Mouse (Mus musculus) R1 (cell line): ENCODE results near the gene Cyp26a1.

Experiments
- DNase-seq: peaks from one replicate; pipeline ENCODE4 v3.0.0-alpha.2; 2018; ENCODE audit warnings: low read depth, low spot score

Cyp26a1 gene

GRCm38 (mm10) chr19:37697651-37698272 lies at the start of gene Cyp26a1:
Gene Cyp26a1, plus strand, starts transcription at chr19:37697798.
- peak; percentile 56 for DNase-seq

- peak; percentile 34 for DNase-seq
Measured at GRCm38 (mm10) chr19:37647994-37648393, 49.6 kb upstream of the Cyp26a1 start.

DNA sequence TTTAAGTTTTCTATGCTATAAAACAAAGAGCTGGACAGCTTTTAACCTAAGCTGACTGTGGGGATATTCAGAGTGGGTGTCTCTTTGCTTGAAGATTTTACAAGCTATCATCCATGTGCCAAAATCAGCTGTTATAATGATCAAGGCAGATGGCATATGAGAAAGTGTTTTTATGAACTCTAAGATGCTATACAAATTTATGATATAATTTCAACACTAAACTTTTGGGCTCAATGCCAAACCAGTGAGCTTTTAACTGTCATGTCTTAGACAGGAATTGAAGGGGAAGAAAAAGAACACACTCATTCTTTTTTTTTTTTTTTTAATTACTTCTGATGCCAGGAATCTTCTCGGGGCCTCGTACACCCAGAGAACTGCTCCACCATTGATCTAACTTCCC lies 47.1 kb upstream of the Cyp26a1 start:
- DNase-seq: no peak

DNA sequence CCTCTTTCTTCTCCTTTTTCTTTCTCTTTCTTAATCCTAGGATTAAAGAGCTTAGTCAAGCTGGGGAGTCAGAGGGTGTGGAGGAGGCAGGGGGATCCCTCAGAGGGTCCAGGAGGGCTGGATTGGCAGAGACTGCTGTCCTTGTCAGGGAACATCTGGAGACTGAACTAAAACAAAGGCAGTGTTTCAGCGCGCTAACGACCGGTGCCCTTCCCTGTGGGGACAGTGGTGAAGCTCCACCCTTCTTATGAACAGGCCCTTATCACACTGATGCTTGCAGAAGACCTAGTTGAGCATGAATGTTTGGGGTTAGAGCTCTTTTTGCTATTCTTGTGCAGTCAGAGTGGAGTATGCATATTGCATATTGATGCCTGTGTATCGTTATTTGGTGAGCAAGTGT lies 43.6 kb upstream of the Cyp26a1 start:
- DNase-seq: no peak

GRCm38 (mm10) chr19:37656441-37656840 lies 41.2 kb upstream of the Cyp26a1 start:
- no peak for DNase-seq

GRCm38 (mm10) chr19:37665256-37665655 lies 32.3 kb upstream of the Cyp26a1 start:
- no peak for DNase-seq

DNA sequence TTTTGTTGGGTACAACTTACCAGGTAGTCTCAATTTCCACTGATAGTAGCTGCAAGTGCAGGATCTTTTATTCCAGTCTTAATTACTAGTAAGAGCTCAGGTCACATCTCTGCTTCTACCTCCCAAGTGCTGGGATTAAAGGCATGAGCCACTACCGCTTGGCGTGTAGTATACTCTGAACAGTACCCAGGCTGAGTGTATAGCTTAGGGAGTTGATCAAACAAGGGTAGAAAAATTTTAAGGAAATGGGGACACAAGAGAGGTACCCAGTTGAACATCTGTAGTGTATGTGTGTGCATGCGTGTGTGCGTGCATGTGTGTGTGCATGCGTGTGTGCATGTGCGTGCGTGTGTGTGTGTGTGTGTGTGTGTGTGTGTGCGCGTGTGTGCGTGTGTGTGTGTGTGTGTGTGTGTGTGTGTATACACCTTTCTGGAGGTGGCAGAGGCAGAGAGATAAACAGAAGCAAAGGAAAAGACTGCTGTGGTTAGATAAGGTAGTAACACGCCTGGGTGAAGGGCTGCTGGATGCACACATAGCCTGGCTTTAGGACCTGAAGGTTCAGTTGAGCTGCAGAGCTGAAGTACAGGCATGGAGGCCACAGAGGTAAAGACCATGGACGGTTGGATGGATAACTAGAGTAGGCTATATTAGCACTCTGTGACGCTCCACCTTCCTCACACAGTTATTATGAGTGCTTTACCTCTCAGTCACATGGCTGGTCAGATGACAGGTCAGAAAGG lies 29.6 kb upstream of the Cyp26a1 start:
- no peak for DNase-seq

DNA sequence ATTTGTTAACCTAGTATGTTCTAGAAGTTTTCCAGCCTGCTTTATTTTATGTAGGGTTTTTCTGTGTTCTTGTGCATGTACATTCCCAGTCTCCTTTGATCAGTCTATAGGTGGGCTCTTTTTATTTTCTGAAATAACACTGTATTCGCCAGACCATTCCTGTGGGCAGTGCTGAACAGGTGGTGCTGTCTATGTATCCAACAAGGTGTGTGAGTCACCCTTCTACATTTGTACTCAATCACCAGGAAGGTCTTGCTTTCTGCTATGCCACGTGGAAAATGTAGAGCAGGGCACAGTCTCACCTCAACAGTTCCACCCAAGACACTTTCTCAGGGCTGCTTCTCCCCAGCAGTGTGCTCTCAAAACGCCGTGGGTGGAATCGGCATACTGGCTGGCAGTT lies 28.9 kb upstream of the Cyp26a1 start:
- DNase-seq: no peak

DNA sequence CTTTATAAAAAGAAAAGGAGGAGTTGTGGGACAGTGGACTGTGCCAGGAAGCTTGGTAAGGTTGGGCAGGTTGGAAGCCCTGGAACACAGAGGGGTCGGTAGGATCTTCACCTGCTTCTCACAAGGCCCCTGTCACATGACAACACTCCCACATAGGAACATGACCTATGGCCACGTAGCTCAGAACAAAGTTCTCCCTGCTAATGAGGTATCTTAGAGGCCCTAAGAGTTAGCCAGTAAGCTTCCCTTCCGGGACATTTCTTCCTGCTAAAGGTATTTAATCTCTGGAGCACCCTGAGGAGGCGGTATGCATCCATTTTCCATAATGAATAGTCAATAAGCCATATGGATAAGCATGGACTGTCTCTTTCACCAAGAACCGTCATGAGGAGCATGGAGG lies 28.1 kb upstream of the Cyp26a1 start:
- DNase-seq: no peak

- no peak for DNase-seq
Measured at GRCm38 (mm10) chr19:37673393-37673792, 24.2 kb upstream of the Cyp26a1 start.

DNA sequence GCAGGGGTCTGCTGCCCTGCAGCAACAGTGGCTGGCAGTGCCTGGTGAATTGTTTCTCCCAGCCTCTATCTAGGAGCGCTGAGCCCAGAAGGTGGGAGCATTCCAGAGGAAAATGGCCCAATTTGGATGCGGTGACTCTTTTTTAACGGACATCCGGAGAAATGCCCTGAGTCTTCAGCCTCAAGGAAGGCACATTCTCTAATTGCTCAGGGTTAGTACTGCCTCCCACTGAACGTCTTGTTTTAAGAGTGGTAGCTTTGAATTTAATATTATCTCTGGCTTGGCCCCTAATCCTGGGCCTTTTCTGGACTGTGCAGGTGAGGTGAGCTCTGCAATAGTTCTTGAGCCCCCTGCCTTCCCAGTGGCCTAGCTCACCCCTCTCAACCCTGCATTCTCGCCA lies 12.3 kb upstream of the Cyp26a1 start, which contains the start of gene Cyp26c1:
Gene Cyp26c1 (plus strand): TSS at position 301 of the 400 bp plus-strand sequence.
- no peak for DNase-seq

GRCm38 (mm10) chr19:37686347-37686746 lies 11.3 kb upstream of the Cyp26a1 start:
- peak; percentile 44 for DNase-seq

DNA sequence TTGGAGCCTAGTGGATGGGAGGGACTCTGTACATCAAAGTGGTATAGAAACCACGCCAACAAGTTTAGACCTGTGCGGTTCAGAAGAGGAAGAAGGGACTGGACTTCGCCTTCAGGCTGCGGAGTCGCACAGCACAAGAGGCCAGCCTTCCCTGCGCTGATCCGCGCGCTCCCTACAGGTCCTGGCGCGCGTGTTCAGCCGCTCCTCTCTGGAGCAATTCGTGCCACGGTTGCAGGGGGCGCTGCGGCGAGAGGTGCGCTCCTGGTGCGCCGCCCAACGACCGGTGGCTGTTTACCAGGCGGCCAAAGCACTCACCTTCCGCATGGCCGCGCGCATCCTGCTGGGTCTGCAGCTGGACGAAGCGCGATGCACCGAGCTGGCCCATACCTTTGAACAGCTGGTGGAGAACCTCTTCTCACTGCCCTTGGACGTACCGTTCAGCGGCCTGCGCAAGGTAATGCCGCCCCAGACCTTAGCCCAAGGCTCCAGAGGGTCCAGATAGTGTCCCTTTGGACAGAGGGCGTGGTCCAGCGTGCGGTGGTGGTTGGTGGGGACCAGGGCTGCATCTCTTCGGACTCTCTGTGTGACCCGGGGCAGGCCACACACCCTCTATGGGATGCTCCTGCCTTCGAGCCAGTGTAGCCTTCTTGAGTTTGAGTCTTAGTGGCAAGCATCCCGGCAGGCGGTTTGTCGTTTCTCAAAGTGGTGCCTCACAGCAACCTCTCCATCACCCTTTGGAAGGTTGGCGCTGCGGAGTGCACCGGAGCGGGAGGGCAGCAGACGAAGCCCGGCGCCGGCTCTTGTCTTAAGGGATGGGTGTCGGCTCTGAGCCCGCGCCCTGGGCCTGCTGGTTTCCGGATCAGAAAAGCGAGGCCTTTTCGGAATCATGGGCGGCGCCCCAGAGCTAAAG lies 10.4 kb upstream of the Cyp26a1 start:
- DNase-seq: peak; percentile 76

GRCm38 (mm10) chr19:37689478-37689877 lies 8.1 kb upstream of the Cyp26a1 start:
- no peak for DNase-seq

GRCm38 (mm10) chr19:37690716-37691115 lies 6.9 kb upstream of the Cyp26a1 start:
- DNase-seq: peak; percentile 76

GRCm38 (mm10) chr19:37692879-37693278 lies 4.7 kb upstream of the Cyp26a1 start:
- DNase-seq: peak; percentile 47

DNA sequence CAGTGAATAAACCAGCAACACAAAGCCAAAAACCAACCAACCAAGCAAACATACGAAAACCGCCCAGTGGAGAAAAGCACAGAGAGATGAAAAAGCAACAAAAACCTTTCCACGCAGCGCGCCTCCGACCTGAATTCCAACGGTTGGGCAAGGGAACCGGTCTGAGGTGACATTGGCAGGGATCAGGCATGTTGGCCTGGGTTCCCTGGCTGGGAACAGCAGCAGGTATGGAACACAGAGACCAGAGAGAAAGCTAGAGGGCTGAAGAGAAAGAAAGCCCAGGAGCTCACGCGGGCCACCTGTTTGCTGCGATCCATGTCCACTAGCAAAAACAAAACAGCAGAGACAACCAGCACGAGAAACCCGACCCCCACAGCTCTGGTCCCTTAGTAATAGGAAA lies 2.5 kb upstream of the Cyp26a1 start:
- DNase-seq: no peak

DNA sequence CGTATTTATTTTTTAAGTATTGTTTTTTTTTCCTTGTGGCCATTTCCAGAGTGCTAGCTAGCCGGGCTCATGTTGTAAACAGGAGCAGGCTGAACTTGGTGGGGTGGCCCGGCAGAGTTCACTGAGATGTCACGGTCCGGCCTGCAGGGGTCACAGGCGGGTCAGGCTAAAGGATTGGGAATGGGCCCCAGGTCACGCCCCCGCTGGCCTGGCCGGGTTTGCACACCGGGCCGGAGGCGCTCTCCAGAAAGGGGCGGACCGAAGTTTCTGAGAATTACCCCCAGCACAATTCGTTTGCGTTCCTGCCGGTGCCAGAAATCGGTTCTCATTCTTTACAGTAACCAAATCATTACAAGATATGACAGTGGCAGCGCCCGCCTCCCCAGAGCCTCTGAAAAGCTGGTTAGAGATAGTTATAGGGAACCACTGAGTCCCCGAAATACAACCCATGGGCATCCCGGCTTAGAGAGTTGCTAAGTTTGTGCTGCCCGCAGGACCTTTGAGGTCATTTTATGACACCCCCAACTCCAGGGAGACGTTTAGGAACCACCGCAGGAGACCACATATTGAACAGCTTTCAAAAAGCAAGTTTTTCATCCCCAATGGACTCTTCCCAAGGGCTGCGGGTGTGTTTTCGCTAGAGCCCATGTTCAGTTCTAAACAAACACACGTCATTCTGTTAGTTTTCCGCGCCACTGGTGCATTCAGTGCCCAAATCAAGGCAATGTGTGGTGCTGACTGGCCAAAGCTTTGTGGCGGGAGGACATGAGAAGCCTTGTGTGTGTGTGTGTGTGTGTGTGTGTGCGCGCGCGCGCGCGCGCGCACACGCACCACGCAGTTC lies 1.6 kb upstream of the Cyp26a1 start:
- DNase-seq: peak; percentile 78

GRCm38 (mm10) chr19:37696603-37697334 lies 829 bp upstream of the Cyp26a1 start:
- DNase-seq: peak; percentile 30

GRCm38 (mm10) chr19:37697335-37697636 lies 312 bp upstream of the Cyp26a1 start:
- DNase-seq: no peak
